Mouse (Mus musculus) kidney, embryonic 16.5 days (tissue): ENCODE data around the gene Insl5. TPM values are rescaled to one million over a fixed set of nuclear protein-coding genes. Genes with fewer than 3 reads are reported as not detected.

Experiments used
- ATAC-seq: fragments of 200-750 bp; cut with Nextera tagmentation; 2 replicates; pipeline ENCODE4 v1.8.0; 2017; ENCODE audit warnings: moderate TSS enrichment; ENCODE audit not compliant: low FRiP score, low TSS enrichment
- H3K27ac ChIP-seq: fragments of 300-500 bp; sonication (generic); 2 replicates; pipeline ENCODE4 v1.5.1; 2014; ENCODE audit warnings: low read length
- H3K27me3 ChIP-seq: fragments of 300-500 bp; sonication (generic); 2 replicates; pipeline ENCODE4 v1.6.1; 2014; ENCODE audit warnings: low read length, control low read depth, mixed read lengths; ENCODE audit not compliant: insufficient read depth
- H3K36me3 ChIP-seq: fragments of 300-500 bp; sonication (generic); 2 replicates; pipeline ENCODE4 v1.6.1; 2014; ENCODE audit warnings: low read length, control low read depth, mixed read lengths; ENCODE audit not compliant: insufficient read depth
- H3K4me1 ChIP-seq: fragments of 300-500 bp; sonication (generic); 2 replicates; pipeline ENCODE4 v1.6.1; 2014; ENCODE audit warnings: low read length, control low read depth, mixed read lengths; ENCODE audit not compliant: insufficient read depth
- H3K4me2 ChIP-seq: fragments of 300-500 bp; sonication (generic); replicated peaks from 2 replicates; pipeline ENCODE4 v1.6.1; 2014; ENCODE audit warnings: low read depth, low read length
- H3K4me3 ChIP-seq: fragments of 300-500 bp; sonication (generic); 2 replicates; pipeline ENCODE4 v1.5.1; 2014; ENCODE audit warnings: mild to moderate bottlenecking, low read length
- H3K9ac ChIP-seq: fragments of 300-500 bp; sonication (generic); replicated peaks from 2 replicates; pipeline ENCODE4 v1.6.1; 2014; ENCODE audit warnings: low read length
- H3K9me3 ChIP-seq: fragments of 300-500 bp; sonication (generic); 2 replicates; pipeline ENCODE4 v1.6.1; 2016; ENCODE audit warnings: low read length, control low read depth
- WGBS: fragments of 180-500 bp; shearing (Covaris S2); extraction: QIAGEN DNeasy Blood & Tissue Kit; methylation state at CpG from one replicate; pipeline ENCODE4 v1.1.7; 2014; 5-methylcytosine and 5-hydroxymethylcytosine counted together
- polyA plus RNA-seq: library from polyadenylated mRNA; unstranded; fragments of >200 nt; fragmentation: Nextera tagmentation; extraction: Ambion mirVana; gene quantifications from 2 replicates; pipeline ENCODE4 v1.2.1, GENCODE M21; 2015

Gene Insl5
- polyA plus RNA-seq, 1 experiment from 2014 or later, result not detected

GRCm38 (mm10) chr4:103028177-103029088 lies 1.8 kb upstream of the Insl5 start:
- H3K27me3 ChIP-seq, result no peaks in the 10 kb centered on the region
- no peak overlapping the region for H3K27ac ChIP-seq
- H3K4me3 ChIP-seq, result no peak overlapping the region
- ATAC-seq, result peak; percentile 87
- 33% methylated on average over 13 of the region's 13 CpGs for WGBS
- H3K9ac ChIP-seq, result no peak overlapping the region
- H3K4me2 ChIP-seq, result peak overlapping the region; percentile 11; the same call in 1 of the 2 replicates
- H3K36me3 ChIP-seq, result no peaks in the 10 kb centered on the region
- H3K9me3 ChIP-seq, result no peaks in the 10 kb centered on the region
- peaks cover 4% of the 10 kb centered on the region; the same call in 1 of the 2 replicates for H3K4me1 ChIP-seq

- 0 out of 2 replicates have a peak, but pooled peaks have one; percentile 61 for ATAC-seq
- no peaks in the 10 kb centered on the region for H3K27me3 ChIP-seq
- no peak overlapping the region for H3K4me2 ChIP-seq
- 43% methylated on average over 7 of the region's 7 CpGs for WGBS
- no peak overlapping the region for H3K9ac ChIP-seq
- no peaks in the 10 kb centered on the region for H3K9me3 ChIP-seq
- H3K36me3 ChIP-seq, result no peaks in the 10 kb centered on the region
- H3K4me3 ChIP-seq, result no peak overlapping the region
- no peak overlapping the region for H3K27ac ChIP-seq
- peaks cover 4% of the 10 kb centered on the region; the same call in 1 of the 2 replicates for H3K4me1 ChIP-seq
Observed at GRCm38 (mm10) chr4:103027745-103028144, 1.1 kb upstream of the Insl5 start.

DNA sequence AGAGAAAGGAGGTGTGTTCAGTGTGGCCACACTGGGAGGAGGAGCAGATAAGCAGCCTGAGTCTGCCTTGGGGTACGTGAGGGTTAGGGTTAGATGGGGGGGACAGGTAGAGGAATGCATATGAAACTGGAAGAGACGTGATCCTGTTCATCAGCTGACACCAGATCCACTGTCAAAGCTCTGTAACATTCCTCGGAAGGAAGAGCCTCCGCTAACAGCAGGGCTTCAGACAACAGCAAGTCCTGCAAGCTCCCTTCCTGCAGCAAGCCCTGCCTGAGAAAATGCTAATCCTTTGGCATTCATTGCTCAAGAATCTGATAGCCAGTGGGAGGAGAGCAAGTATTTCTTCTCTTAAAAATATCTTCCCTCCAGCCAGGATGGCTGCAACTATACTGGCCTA lies 13.2 kb downstream of the Insl5 start:
- Histone ChIP-seq H3K27me3 (no peaks in the 10 kb centered on the region), H3K36me3 (no peaks in the 10 kb centered on the region), H3K4me2 (0 out of 2 replicates have a peak overlapping the region, but pooled peaks have one; percentile 22), H3K4me1 (peaks cover 6% of the 10 kb centered on the region), H3K9me3 (no peaks in the 10 kb centered on the region), H3K9ac (no peak overlapping the region), H3K27ac (no peak overlapping the region), H3K4me3 (no peak overlapping the region)
- ATAC-seq, result peak; percentile 23; the same call in 1 of the 2 replicates
- WGBS, result 12% methylated on average over 4 of the region's 4 CpGs

- Histone ChIP-seq H3K4me1 (peaks cover 12% of the 10 kb centered on the region), H3K9ac (no peak overlapping the region), H3K4me2 (no peak overlapping the region), H3K9me3 (no peaks in the 10 kb centered on the region), H3K27ac (no peak overlapping the region), H3K36me3 (no peaks in the 10 kb centered on the region), H3K27me3 (no peaks in the 10 kb centered on the region), H3K4me3 (no peak overlapping the region)
- WGBS, result 34% methylated on average over 7 of the region's 7 CpGs
- ATAC-seq, result 0 out of 2 replicates have a peak, but pooled peaks have one; percentile 58
Observed at GRCm38 (mm10) chr4:103011823-103012222, 14.8 kb downstream of the Insl5 start.

DNA sequence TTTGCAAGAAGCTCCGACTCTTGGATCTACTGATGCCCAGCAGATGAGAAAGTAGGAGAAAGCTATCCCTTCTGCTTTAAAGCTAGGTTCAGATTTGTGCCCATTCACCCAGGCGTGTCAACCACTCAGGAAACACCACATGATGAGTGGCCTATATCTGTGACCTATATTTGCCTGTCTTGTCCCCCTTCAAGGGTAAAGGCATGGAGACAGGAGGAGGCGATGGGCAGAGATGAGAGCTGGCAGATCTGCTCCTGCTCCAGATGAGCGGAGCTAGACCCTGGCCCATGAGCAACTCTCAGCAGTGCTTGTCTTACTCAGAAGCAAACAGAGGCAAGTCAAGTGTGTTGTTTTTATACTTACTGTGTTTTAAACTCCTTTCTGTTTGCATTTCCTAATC lies 15.9 kb downstream of the Insl5 start:
- Histone ChIP-seq H3K4me2 (no peak overlapping the region), H3K4me1 (peaks cover 14% of the 10 kb centered on the region), H3K9ac (no peak overlapping the region), H3K27ac (no peak overlapping the region), H3K27me3 (no peaks in the 10 kb centered on the region), H3K4me3 (no peak overlapping the region), H3K9me3 (no peaks in the 10 kb centered on the region), H3K36me3 (no peaks in the 10 kb centered on the region)
- ATAC-seq, result no peak
- 91% methylated on average over 4 of the region's 4 CpGs for WGBS

- Histone ChIP-seq H3K27ac (no peak overlapping the region), H3K4me3 (no peak overlapping the region), H3K4me1 (peaks cover 8% of the 10 kb centered on the region; the same call in 1 of the 2 replicates), H3K27me3 (no peaks in the 10 kb centered on the region), H3K9me3 (no peaks in the 10 kb centered on the region), H3K36me3 (no peaks in the 10 kb centered on the region), H3K9ac (no peak overlapping the region), H3K4me2 (no peak overlapping the region)
- 14% methylated on average over 4 of the region's 4 CpGs for WGBS
- ATAC-seq, result no peak
Observed at GRCm38 (mm10) chr4:103006943-103007418, 19.7 kb downstream of the Insl5 start.

- Histone ChIP-seq H3K4me2 (no peak overlapping the region), H3K9ac (no peak overlapping the region), H3K36me3 (no peaks in the 10 kb centered on the region), H3K27ac (no peak overlapping the region), H3K4me1 (peaks cover 8% of the 10 kb centered on the region; the same call in 1 of the 2 replicates), H3K4me3 (no peak overlapping the region), H3K9me3 (no peaks in the 10 kb centered on the region), H3K27me3 (no peaks in the 10 kb centered on the region)
- WGBS, result 75% methylated on average over 5 of the region's 5 CpGs
- no peak for ATAC-seq
Observed at GRCm38 (mm10) chr4:103006266-103006665, 20.4 kb downstream of the Insl5 start.

DNA sequence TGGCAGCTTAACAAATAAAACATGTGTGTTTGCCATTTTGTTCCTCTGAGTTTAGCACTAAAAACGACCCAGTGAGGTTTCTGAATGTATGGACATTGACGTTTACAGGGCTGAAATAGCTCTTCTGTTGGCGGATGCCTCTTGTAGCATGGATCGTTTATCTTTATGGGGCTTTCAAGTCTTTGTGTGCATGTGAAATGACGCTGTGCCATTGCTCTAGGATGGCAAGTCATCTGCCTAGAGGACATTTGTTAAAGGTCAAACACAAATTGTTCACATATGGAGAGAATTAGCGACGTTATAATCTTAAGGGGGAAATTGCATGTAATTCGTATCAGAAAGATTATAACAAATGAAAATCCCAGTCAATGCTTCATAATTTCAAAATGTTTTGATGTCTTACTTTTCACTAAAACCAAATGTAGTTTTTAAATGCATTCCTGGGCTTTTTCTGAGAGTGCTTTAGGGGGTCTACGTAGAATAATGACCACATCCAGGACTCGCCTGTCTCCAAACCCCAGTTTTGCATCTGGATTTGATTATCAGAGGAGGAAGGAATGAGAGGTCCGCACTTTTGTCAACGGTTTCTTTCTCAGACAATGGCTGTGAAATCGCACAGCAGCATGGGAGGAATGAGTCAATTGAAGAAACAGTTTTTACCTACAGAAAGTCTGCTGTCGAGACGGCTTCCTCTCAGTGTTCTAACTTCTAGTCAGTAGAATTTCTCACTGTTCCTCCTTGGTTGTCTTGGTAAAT lies 21.3 kb downstream of the Insl5 start:
- Histone ChIP-seq H3K4me3 (no peak overlapping the region), H3K4me1 (peaks cover 8% of the 10 kb centered on the region; the same call in 1 of the 2 replicates), H3K9ac (no peak overlapping the region), H3K9me3 (no peaks in the 10 kb centered on the region), H3K4me2 (no peak overlapping the region), H3K27ac (no peak overlapping the region), H3K36me3 (no peaks in the 10 kb centered on the region), H3K27me3 (no peaks in the 10 kb centered on the region)
- no peak for ATAC-seq
- WGBS, result 56% methylated on average over 15 of the region's 15 CpGs

GRCm38 (mm10) chr4:103004681-103005080 lies 22.0 kb downstream of the Insl5 start:
- H3K4me2 ChIP-seq, result no peak overlapping the region
- no peak for ATAC-seq
- no peaks in the 10 kb centered on the region for H3K36me3 ChIP-seq
- H3K9me3 ChIP-seq, result no peaks in the 10 kb centered on the region
- peaks cover 8% of the 10 kb centered on the region; the same call in 1 of the 2 replicates for H3K4me1 ChIP-seq
- H3K9ac ChIP-seq, result no peak overlapping the region
- no peaks in the 10 kb centered on the region for H3K27me3 ChIP-seq
- WGBS, result 88% methylated on average over 4 of the region's 4 CpGs
- H3K4me3 ChIP-seq, result no peak overlapping the region
- no peak overlapping the region for H3K27ac ChIP-seq
